Mouse (Mus musculus) olfactory bulb, adult 2 months (tissue): Measurements from ENCODE around the gene A730061H03Rik.

Experiments used
- CTCF ChIP-seq: fragments of 200-500 bp; IDR thresholded peaks from 2 replicates; pipeline ENCODE4 v1.5.1; 2012; ENCODE audit warnings: low read depth, mild to moderate bottlenecking, low read length, moderate library complexity; ENCODE audit not compliant: insufficient read depth
- POLR2A ChIP-seq: fragments of 200-500 bp; IDR thresholded peaks from 2 replicates; pipeline ENCODE4 v1.6.1; 2012; ENCODE audit warnings: mild to moderate bottlenecking, low read depth, low read length, moderate library complexity; ENCODE audit not compliant: insufficient read depth

GRCm38 (mm10) chr14:55542268-55542667 lies 17.9 kb downstream of the A730061H03Rik start:
- TF ChIP-seq CTCF (no peak), POLR2A (no peak)
